Mouse (Mus musculus) embryo, embryonic 10.5 days (tissue): ENCODE data around the gene Prtn3.
A peak's percentile ranks its signal among the peaks of the same experiment; 100 is the strongest.
"Not testable (repeated sequence)": the region's sequence is repeated elsewhere in the genome, so short reads cannot be mapped to it uniquely, and the experiment has no call there.

ENCODE experiments used
- DNase-seq: peaks from one replicate; pipeline ENCODE4 v3.0.0-alpha.2; 2015; ENCODE audit warnings: low spot score

The Prtn3 gene

DNA sequence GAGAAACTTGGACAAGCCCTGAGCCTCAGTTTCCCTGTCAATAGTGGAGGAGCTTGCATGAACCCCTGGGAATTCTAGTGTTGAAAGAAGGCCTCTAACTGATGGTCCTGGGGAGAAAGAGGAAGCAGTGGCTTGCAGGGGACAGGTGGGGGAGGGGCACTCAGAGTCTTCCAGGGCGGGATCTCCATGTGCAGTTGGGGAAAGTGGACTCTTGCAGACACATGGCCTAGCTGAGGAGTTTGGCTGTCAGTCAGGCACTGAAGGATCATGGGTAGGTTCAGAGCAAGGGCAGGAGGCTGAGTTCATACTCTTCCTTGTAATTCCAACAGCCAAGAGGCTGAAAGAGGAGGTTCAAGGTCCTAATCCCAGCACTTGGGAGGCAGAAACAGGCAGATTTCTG, 2.9 kb downstream of the Prtn3 start:
- peak; percentile 36 for DNase-seq

DNA sequence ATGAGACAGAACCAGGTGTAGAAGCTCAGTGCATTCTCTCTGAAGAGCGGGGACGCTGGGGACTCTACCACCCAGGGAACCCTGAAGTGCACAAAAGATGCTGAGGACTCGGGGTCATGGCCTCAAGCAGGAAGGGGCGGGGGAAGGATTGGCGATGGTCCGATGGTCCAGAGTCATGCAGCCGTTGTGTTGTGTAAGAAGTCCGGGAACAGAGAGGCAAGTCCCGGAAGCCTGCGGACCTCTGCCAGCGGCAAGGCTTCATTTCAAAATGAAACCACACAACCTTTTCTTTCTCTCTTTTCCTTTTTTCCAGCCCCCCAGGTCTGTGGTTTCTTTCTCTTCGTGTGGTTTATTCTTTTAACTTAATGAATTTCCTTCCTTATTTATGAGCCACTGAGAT, 3.5 kb downstream of the Prtn3 start:
- no peak for DNase-seq

DNA sequence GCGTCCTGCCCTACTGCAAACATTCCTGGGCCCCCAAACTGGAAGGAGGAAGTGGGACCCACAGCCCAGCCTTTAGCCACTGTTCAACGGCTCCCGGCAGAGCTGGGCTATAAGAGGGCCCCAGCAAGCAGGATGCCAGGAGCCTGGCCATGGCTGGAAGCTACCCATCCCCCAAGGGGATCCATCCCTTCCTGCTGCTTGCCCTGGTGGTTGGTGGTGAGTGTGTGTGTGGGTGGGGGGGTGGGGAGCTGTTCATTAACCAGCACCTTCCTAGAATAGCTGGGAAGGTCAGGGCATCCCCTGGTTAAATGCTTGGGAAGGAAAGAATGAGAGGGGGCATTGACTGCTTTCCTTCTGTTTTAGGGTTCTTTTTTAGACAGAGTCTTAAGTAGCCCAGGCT, 5.3 kb downstream of the Prtn3 start:
- DNase-seq, result no peak

DNA sequence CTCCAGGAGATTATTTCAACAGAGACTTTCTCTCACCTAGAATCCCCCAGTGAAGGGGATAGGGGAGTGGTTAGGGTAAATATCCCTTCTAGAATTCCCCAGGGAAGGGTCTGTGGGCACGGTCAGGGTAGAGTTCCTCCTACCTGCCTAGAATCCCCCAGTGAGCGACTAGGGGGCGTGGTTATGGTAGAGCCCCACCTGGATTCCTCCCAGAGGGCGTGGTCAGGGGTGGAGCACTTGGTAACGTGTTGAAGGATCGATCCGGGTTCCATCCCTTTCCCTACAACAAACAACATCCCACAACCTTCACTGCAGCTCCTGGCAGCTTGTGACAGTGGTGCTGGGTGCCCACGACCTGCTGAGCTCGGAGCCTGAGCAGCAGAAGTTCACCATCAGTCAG, 6.4 kb downstream of the Prtn3 start:
- DNase-seq, result no peak

DNA sequence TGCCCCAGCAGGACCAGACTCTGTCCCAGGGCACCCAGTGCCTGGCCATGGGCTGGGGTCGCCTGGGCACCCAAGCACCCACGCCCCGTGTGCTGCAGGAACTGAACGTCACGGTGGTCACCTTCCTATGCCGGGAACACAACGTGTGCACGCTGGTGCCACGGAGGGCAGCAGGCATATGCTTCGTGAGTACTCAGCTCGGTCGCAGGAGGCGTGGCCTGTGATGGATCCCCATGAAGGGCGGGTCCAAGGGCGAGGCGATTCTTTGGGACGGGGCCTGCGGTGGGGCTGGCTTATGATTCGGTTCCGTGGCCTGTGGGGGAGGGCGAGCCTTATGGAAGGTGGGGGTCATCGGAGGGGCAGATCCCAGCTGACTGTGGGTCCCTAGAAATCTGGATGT, 7.7 kb downstream of the Prtn3 start:
- DNase-seq, result peak; percentile 45

DNA sequence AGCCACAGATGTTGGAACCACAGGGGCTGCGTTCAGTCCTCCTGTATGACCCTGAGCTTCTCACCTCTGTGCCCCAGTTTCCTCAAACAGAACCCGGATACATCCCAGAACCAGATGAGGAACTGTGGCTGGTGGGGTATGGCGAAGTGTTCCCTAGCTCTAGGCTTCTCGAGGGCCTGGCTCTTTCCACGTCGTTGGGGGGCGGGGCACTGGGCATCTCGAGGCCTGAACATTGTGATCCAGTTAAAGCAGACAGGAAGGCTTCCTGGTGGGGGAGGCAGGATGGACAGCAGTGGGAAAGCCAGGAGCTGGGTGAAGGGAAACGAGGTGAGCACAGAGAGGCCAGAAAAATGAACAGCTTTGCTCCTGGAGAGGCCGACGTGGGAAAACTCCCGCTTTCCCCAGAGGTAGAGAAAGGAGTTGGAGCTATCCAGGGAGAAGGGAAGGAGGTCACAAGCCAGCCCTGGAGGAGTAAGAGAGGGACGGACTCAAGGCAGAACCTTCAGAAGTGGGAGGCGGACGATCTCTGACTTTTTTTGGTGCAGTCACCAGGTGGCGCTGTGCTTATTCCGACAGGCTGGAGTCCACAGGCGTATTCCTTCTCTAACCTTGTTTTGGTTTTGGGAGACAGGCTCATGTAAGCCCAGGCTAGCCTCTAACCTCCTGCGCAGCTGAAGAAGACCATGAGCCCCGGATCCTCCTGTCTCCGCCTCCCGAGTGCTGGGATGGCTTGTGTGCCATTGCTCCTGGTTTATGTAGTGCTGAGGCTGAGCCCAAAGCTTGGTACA, 9.2 kb downstream of the Prtn3 start:
- peak; percentile 92 for DNase-seq

DNA sequence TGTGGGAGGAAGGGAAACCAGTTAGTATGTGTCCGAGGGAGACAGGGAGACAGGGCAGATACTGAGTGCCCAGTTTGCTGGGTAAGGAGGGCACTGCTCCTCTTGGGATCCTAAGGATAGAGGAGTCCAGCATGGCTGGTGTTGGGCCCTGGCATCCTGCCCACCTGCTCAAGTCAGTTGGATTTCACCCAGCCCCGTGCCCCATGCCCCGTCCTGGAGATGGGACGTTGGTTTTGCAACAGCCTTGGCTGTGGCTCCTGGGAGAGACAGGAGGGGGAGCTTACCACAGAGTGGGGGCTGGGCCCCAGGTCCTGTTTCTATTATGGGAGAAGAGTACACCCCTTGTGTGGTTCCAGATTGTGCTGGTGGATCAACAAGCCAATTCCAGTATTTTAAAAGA, 10.2 kb downstream of the Prtn3 start:
- DNase-seq, result no peak

DNA sequence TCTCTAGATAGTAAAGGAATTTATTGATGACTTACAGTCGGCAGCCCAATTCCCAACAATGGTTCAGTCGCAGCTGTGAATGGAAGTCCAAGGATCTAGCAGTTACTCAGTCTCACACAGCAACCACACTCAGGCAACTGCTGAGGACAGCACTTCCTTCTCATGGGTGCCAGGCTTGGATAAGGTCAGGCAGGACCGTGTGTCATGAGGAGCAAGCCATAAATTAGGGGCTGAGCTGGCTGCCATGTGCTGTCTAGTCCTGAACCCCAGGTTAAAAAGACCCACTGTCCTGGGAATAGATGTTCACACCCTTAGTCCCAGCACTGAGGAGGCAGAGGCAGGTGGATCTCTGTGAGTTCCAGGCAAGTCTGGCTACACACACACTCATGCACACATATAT, 10.7 kb downstream of the Prtn3 start:
- not testable (repeated sequence) for DNase-seq

DNA sequence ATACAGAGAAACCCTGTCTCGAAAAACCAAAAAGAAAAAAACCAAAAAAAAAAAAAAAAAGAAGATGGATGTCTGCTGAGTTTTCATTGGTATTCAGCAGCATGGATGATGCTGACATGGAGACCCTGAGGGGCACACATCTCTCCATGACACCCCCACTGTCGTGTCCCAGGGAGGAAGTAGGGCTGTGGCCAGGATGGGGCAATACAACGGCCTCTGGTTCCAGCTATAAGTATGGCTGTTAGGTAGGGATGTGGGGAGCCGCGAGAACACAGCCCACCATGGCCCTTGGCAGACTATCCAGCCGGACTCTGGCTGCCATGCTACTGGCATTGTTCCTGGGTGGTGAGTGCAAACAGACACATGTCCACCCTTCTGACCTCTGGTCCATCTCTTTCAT, 11.8 kb downstream of the Prtn3 start, which contains the start of gene Elane:
Gene Elane (plus strand): TSS at position 194 of the 400 bp plus-strand sequence.
- no peak for DNase-seq

DNA sequence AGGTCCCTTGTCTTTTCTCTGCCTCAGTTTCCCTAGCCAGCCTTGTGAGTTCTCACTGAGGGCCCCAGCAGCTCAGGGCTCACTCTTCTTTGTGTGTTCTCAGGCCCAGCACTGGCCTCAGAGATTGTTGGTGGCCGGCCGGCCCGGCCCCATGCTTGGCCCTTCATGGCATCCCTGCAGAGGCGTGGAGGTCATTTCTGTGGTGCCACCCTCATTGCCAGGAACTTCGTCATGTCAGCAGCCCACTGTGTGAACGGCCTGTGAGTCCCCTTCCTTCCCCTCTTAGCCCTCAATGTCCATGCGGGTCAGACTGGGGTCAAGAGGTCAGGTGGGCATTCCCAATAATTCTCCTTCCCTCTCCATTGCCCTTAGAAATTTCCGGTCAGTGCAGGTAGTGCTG, 12.3 kb downstream of the Prtn3 start:
- DNase-seq, result no peak

DNA sequence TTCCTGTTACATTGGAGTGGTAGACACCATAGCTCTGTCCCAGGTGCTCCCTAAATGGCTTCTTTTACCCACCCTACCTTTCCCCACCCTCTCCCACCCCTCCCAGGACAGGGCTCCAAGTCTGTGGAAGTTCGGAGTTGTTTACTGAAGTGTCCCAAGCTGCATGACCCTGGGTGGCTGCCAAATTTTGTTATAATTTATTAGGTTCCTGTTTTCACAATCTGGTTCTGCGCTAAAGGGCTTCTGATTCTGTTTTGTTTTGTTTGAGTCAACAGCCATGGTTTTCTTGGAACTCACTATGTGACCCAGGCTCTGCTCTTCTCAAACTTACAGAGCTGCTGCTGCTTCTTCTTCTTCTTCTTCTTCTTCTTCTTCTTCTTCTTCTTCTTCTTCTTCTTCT, 15.1 kb downstream of the Prtn3 start:
- no peak for DNase-seq

DNA sequence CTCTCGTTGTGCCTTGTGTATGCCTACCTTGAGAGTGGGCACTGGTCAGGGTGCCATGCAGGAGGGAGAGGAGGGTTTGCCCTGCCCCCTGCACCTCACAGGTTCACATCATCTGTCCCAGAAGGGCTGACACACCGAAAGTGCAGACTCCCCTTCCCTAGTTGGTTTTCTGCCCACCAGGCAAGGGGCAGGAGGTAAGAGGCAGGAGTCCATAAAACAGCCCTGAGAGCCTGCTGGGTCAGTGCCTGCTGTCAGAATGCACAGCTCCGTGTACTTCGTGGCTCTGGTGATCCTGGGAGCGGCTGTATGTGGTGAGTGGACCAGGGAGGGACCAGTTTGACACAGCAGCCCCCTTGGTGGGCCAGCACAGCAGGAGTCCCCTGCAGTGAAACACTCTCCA, 16.4 kb downstream of the Prtn3 start, which contains the start of gene Cfd:
Gene Cfd (plus strand): TSS at position 184 of the 400 bp plus-strand sequence.
- no peak for DNase-seq

DNA sequence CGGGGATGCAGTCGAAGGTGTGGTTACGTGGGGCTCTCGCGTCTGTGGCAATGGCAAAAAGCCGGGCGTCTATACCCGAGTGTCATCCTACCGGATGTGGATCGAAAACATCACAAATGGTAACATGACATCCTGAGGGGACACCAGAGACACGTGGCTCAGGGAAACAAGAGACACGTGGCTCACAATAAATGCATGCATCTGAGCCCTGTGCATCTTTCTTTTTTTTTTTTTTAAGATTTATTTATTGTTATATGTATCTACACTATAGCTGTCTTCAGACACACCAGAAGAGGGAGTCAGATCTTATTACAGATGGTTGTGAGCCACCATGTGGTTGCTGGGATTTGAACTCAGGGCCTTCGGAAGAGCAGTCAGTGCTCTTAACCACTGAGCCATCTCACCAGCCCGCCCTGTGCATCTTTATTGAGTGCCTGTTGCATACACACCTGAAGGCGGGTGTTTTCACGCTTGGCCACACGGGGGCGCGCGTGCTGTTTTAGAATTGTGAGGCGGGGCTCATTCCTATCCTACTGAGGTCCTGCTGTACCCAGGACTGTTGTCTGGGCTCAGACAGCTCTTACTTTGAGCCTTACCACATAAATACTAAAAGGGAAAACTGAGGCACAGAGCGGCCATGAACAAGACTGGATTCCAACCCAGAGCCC, 18.3 kb downstream of the Prtn3 start:
- DNase-seq, result peak; percentile 88

DNA sequence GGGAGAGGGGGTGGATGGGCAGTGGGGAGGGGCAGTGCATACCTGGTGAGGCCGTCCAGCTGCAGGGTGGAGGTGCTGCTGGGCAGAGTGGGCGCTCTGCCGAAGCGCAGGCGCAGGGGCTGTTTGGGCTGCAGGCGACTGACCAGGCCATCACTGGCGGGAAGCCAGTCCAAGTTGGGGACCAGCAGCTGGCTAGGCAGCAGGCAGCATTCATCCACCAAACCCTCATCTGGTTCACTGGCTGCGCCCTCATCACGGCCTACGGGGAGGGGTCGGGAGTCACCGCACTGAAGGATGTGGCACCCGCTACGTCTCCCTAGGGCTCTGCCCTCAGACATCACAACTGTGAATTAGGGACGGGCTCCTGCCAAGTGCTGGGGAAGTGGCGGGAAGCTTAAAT, 22.0 kb downstream of the Prtn3 start:
- DNase-seq, result no peak

DNA sequence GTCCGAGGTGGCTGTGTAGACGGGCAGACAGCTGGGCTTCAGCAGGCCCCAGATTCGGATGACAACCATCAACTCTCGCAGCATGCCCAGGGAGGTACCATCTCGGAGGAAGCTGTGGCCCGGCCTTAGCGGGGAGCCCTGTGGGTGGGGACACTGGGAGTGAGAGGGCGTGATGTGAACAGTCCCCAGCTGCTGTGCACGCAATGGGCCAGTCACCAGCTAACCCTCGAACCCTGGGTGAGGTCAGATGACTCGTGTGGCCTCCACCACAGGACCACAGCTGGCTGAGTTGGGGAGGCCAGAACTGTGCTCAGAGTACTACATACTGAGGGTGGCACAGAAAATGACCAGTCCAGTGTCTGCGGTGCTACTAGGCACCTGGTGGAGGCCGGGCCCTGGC, 22.5 kb downstream of the Prtn3 start:
- DNase-seq, result no peak

DNA sequence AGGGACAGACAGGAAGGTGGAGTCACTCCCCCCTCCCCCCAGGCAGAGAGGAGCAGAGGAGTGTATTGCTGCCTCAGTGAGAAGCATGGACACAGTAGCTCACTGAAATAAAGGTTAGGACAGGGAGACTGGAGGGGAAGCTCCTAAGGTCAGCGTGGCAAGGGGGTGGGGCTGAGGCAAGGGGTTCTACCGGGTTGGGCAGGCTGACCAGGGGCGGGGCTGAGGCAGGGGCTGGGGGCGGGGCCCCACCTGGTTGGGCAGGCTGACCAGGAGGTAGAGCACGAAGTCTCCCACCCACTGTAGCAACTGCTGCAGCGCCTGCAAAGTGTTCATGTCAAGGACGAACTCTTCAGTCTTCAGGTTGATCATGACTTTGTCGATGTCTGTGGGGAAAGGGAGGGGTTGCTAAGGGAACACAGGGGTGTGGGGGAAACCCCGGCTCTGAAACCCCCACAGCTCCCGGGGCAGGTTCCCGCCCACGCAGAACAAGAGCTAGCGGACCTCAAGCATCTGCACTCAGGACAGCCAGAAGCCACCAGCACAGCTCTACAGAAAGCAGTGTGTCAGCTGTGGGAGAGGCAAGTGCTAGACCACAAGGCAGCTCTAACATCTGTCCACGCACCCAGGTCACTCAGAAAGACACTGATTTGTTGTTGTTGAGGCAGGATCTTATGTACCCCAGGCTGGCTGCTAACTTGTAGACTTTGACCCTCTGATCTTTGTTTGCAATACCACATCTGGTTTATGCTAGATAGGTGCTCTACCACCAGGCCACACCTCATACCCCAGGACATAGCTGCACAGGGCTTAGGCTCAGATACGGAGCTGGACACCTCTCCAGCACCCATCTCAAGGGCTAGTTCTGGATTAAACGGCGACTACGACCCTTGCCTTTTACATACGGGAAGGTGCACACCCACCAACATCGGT, 23.3 kb downstream of the Prtn3 start:
- peak; percentile 45 for DNase-seq

DNA sequence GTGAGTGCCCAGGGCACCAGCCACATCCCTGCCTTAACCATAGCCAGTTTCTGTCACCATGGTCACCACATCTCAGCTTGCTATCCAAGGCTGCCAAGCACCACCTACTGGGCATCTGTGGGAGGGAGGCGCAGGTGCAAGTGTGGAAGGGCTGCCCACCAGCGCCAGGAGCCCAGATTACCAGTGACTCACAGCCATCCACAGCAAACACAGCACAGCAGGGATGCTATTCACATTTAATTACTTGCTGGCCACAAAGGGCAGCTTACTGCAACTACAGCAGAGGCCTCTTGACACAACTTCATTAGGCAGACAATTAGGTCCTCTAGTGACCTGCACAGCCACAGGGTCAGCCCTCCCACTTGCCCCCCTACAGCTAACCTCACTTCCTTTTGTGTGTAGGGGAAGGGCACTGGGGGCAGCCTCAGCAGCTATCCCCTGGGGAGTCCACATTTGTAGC, 26.7 kb downstream of the Prtn3 start:
- DNase-seq, result no peak

DNA sequence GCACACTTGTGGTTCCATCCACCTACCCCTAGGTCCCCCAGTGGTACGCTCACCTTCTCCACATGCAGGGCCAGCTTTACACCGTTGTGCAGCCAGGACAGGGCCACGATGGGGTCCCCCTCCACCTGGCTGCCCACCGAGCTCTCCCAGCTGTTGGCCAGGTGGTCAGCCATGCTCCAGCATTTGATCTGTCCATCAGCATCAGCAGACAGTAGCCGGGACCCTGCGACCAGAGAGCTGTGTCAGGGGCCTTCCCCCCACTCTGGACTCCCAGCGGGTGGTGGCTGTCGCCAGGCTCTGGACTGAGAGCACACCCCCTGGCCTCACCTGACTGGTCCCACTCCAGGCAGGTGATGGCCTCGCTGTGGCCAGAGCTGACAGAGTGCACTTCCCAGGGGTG, 32.4 kb downstream of the Prtn3 start:
- no peak for DNase-seq

DNA sequence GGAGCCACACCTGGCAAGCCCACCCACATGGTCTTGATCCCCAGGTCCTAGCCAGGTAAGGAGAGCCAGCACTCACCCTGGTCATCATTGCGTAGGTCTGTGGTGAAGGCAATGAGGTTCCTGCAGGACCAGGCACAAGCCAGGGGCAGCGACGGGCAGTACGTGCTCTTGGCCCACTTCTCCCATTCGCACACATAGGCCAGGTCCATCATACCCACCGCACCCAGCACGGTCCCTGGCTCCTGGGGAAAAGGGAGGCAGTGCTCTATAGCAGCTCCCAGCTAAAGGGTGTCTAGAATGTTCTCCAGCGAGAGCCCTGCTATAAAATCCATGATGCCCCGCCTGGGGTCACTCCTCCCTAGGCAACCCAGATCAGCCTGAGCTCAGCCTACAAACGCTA, 33.1 kb downstream of the Prtn3 start:
- no peak for DNase-seq

DNA sequence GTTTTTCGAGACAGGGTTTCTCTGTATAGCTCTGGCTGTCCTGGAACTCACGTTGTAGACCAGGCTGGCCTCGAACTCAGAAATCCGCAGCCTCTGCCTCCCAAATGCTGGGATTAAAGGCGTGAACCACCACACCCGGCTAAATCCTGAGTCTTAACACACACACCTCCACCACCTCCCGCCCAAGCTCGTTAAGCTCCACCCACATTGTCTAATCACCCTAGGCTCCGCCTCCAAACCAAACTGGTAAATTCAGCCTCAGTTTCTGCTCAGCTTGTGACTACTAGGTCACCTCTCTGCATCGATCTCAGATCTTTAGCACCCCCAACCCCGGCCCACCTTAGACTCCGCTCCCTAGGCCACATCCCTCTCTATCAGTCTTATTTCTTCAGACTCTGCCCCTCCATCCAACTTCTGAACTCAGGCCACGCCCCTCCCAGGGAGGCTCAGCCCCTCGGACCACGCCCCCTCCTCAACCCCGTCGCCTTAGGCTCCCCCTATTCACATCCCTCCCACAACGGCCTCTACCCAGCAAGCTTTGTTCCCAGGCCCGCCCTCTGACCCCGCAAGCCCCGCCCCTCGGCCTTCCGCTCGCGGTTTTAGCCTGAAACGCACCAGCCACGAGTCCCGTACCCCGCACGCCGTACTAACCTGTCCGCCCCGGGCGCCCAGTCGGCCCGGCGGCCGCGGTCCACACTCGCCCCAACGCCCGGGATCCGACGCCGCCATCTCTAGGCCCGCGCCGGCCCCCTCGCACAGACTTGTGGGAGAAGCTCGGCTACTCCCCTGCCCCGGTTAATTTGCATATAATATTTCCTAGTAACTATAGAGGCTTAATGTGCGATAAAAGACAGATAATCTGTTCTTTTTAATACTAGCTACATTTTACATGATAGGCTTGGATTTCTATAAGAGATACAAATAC, 34.2 kb downstream of the Prtn3 start, which contains the start of gene Med16:
Gene Med16 (minus strand): TSS at position 757 of the 925 bp plus-strand sequence.
- peak; percentile 98 for DNase-seq
